Mouse (Mus musculus): ENCODE measurements around the gene Zfp292. TPM values are rescaled to one million over a fixed set of nuclear protein-coding genes. Genes with fewer than 3 reads are reported as not detected.

The Zfp292 gene
- polyA plus RNA-seq, 1 experiment from 2014 or later, result 15.4 TPM

DNA sequence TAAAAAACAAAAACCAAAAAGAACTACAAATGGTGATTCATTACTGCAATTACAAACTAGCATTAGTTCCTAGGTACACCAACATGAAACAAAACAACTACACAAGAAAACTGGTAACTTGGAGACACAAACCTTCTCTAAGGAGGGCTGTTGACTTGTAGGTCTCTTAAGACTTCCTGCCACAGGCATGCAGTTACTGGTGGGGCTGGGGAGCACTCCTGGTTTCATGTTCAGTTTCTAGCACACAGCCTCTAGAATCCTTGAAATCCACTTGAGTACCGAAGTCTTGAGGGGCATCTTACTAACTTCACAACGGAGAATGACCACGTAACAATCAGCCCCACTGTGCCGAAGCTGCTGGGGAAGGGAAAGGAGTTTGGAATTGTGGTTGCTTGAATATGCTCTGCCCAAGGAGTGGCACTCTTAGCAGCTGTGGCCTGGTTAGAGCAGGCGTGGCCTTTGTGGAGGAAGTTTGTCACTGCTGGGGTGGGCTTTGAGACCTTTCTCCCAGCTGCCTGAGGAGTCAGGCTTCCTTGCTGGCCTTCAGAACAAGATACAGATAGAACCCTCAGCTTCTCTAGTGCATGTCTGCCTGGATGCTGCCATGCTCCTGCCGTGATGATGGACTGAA, 35.0 kb downstream of the Zfp292 start:
- ATAC-seq (ENCODE audit: insufficient read depth, low FRiP score, low read depth), result no peak
- Histone ChIP-seq H3K36me3 (0 out of 2 replicates have a peak, but pooled peaks cover 6% of the 10 kb centered on the region), H3K4me3 (replicated peaks) (no peak overlapping the region), H3K9me3 (no peaks in the 10 kb centered on the region), H3K9ac (no peak overlapping the region), H3K4me2 (no peak overlapping the region), H3K4me1 (no peaks in the 10 kb centered on the region), H3K27me3 (replicated peaks) (no peaks in the 10 kb centered on the region), H3K27ac (no peak overlapping the region)
- WGBS, result 86% methylated on average over 6 of the region's 6 CpGs

DNA sequence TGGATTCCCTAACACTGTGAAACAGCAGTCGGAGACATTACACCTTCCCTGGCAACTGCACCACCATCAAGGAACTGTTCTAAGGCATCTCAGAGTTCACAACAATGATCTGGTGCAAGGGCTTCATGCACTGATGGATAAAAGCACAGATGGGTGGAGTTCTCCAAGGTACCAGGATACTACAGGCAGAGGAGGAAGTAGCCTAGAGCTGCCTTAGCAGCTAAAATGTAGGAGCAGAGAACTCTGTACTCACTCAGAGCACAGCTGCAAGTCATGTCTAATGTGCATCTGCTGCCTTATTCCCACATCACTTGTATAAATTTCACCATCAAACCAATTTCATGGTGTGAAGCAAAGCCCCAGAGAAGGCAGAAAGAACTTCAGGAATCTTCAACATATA, 38.9 kb downstream of the Zfp292 start:
- Histone ChIP-seq H3K4me3 (replicated peaks) (no peak overlapping the region), H3K9me3 (no peaks in the 10 kb centered on the region), H3K9ac (no peak overlapping the region), H3K36me3 (no peaks in the 10 kb centered on the region), H3K4me1 (no peaks in the 10 kb centered on the region), H3K27ac (no peak overlapping the region), H3K27me3 (replicated peaks) (no peaks in the 10 kb centered on the region), H3K4me2 (no peak overlapping the region)
- ATAC-seq (ENCODE audit: insufficient read depth, low FRiP score, low read depth), result no peak
- 89% methylated on average over 1 of the region's 1 CpGs for WGBS

DNA sequence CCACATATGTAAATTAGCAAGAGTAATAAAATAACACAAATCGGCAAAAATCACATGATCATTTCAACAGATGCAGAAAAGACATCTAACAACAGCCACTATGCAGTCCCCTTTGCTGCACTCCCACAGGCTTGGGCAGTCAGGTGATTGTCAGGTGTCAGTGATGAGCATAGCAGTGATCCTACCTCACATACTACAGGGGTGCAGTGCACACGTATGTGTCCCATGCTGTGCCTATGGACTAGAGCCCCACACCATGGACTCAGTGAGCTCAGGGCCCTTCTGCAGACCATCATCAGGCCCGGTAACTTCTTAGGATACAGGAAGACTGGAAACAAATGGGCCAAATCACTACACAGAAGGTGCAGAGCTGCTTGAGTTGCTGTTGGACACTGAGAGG, 39.9 kb downstream of the Zfp292 start:
- no peaks in the 10 kb centered on the region for H3K9me3 ChIP-seq
- no peaks in the 10 kb centered on the region for H3K4me1 ChIP-seq
- H3K36me3 ChIP-seq, result no peaks in the 10 kb centered on the region
- no peaks in the 10 kb centered on the region for H3K27me3 ChIP-seq (replicated peaks)
- H3K4me3 ChIP-seq (replicated peaks), result no peak overlapping the region
- no peak overlapping the region for H3K27ac ChIP-seq
- WGBS, result 89% methylated on average over 3 of the region's 3 CpGs
- no peak overlapping the region for H3K4me2 ChIP-seq
- no peak overlapping the region for H3K9ac ChIP-seq
- no peak for ATAC-seq (ENCODE audit: insufficient read depth, low FRiP score, low read depth)

DNA sequence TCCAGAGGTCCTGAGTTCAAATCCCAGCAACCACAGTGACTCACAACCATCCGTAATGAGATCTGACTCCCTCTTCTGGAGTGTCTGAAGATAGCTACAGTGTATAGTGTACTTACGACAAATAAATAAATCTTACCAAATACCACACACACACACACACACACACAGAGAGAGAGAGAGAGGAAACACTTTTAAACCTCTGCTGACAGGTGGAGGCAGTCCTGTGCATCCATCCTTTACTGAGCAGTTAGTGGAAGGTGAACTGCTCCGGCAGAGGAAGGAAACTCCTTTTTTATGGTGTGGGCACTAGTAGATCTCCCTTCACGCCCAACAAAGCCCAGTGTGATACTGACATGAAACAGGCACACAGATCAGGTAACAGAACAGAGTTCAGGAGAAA, 51.3 kb downstream of the Zfp292 start:
- Histone ChIP-seq H3K4me3 (replicated peaks) (no peak overlapping the region), H3K9ac (no peak overlapping the region), H3K4me2 (no peak overlapping the region), H3K36me3 (peaks cover 14% of the 10 kb centered on the region), H3K4me1 (no peaks in the 10 kb centered on the region), H3K27me3 (replicated peaks) (no peaks in the 10 kb centered on the region), H3K27ac (no peak overlapping the region), H3K9me3 (no peaks in the 10 kb centered on the region)
- ATAC-seq (ENCODE audit: insufficient read depth, low FRiP score, low read depth), result no peak
- WGBS, result 90% methylated on average over 4 of the region's 4 CpGs

DNA sequence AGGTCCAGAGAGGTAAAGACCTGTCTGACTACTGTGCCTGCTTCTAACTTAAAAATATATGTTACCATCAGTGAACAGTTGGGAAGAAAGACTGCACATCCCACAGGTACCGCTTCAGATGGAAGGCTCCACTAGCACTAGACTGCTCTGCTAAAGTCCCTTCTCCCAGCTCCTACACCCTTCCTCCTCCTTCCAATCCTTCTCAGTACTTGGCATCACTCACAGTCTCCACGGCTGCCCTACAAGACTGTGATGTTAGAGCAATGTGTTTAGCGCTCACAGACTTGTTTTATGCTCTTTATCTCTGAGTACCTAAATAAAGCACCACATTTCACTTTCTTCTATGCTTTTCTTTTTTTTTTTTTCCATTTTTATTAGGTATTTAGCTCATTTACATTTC, 53.3 kb downstream of the Zfp292 start:
- Histone ChIP-seq H3K27me3 (replicated peaks) (no peaks in the 10 kb centered on the region), H3K4me1 (no peaks in the 10 kb centered on the region), H3K36me3 (peaks cover 7% of the 10 kb centered on the region), H3K9ac (no peak overlapping the region), H3K4me2 (no peak overlapping the region), H3K4me3 (replicated peaks) (no peak overlapping the region), H3K27ac (no peak overlapping the region), H3K9me3 (no peaks in the 10 kb centered on the region)
- 97% methylated on average over 3 of the region's 3 CpGs for WGBS
- ATAC-seq (ENCODE audit: insufficient read depth, low FRiP score, low read depth), result no peak

DNA sequence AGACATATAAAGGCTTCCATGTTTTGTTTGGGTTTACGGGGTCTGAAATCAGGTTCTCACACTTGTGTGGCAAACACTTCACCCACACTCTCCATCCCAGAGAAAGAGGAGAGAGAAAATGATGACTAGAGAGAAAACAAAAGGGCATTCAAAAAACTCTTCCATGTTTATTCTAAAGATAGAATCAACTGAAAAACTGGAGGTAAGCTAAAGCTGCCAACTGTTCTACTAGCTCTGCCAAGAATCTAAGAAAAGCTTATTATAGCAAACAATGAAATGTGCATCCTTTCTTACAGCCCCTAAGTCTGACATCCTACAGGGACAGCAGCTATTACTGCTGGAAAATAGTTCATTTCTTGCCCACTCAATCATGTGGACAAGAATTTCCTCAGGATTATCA, 58.9 kb downstream of the Zfp292 start:
- Histone ChIP-seq H3K27me3 (replicated peaks) (no peaks in the 10 kb centered on the region), H3K36me3 (peaks cover 5% of the 10 kb centered on the region; the same call in 1 of the 2 replicates), H3K4me2 (no peak overlapping the region), H3K4me1 (no peaks in the 10 kb centered on the region), H3K4me3 (replicated peaks) (no peak overlapping the region), H3K9ac (no peak overlapping the region), H3K27ac (no peak overlapping the region), H3K9me3 (no peaks in the 10 kb centered on the region)
- no peak for ATAC-seq (ENCODE audit: insufficient read depth, low FRiP score, low read depth)
- 92% methylated on average over 1 of the region's 1 CpGs for WGBS

DNA sequence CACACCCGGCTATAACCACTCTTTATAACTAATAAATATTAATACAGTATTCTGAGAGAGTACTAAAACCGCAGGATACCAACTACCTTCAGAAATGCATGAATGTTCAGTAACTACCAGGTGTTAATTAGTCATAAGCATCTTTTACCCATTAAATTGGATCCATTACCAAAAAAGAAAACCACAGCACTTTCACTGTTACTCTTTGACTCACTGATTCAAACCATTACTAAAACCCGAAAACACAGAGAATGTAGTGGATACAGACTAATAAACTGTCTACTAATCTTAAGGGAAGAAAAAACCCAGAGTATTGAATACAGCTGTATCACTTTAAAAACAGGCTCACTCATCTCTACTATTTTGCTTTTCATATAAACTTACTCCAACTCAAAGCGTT, 62.9 kb downstream of the Zfp292 start:
- H3K27me3 ChIP-seq (replicated peaks), result no peaks in the 10 kb centered on the region

DNA sequence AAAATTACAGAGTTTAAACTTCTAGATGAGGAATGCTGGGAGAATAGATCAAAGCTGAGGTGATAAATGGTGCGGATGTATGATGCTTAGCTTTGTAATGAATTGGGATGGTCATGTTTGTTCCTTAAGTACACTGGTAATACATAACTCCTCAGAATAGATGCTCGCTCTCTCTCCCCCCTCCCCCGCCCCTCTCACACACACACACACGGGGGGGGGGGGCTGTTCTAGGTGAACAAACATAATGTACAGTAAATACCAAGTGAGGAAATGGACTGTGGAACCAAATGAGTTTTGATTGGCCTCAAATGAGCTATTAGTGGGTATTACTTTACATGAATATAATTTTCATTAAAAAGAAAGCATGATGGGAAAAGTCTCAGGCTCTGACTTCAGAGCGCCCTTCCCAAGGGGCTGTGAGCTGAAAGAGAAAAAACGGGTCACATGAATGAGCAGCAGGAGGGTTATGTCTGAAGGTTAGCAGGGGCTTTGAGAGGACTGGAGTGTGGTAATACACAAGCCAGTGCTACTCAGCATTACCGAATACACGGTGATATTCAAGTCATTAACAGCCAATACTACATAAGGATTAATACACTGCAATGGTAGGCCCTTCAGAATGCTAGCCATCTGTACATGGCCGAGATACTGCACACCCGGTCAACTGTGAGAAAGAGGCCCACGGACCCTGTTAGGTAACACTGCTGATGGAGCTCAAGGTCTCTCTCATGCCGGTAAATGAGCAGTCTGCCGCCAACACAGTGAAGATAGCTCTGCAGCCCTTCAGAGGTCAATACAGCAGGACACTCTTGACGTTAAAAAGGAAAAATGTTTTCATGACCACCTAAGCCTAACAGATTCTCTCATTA, 81.4 kb downstream of the Zfp292 start:
- Histone ChIP-seq H3K27me3 (replicated peaks) (no peaks in the 10 kb centered on the region), H3K36me3 (no peaks in the 10 kb centered on the region), H3K9me3 (no peaks in the 10 kb centered on the region), H3K4me1 (no peaks in the 10 kb centered on the region), H3K27ac (no peak overlapping the region), H3K9ac (no peak overlapping the region), H3K4me2 (no peak overlapping the region), H3K4me3 (replicated peaks) (no peak overlapping the region)
- no peak for ATAC-seq (ENCODE audit: insufficient read depth, low FRiP score, low read depth)
- WGBS, result 78% methylated on average over 13 of the region's 14 CpGs

More for the DNA sequence above, 62.9 kb downstream of the Zfp292 start:
- Histone ChIP-seq H3K9me3 (no peaks in the 10 kb centered on the region; the same call in 1 of the 2 replicates), H3K4me2 (no peak overlapping the region), H3K4me1 (no peaks in the 10 kb centered on the region), H3K9ac (no peak overlapping the region), H3K4me3 (replicated peaks) (no peak overlapping the region), H3K27ac (no peak overlapping the region), H3K36me3 (peaks cover 14% of the 10 kb centered on the region; the same call in 1 of the 2 replicates)
- no peak for ATAC-seq (ENCODE audit: insufficient read depth, low FRiP score, low read depth)
- 91% methylated on average over 4 of the region's 4 CpGs for WGBS

DNA sequence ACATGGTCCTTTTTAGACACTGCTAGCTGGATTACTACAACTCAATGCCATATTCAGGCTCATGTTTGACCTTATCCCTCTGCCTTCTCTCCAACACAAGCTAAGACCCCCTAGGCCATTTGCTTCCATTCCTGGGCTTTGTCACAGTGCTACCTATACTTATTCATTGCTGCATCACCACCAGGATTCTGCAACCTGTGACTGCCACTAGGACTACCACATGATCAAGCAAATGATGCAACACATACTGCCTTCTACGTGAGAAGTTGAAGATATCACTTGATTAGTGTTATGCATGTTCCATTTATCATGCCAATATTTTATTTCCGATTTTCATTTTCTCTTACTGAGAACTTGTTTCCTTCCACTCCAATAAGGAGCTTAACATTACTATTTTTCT, 84.8 kb downstream of the Zfp292 start:
- H3K36me3 ChIP-seq, result no peaks in the 10 kb centered on the region
- no peak overlapping the region for H3K9ac ChIP-seq
- H3K27ac ChIP-seq, result no peak overlapping the region
- no peak overlapping the region for H3K4me2 ChIP-seq
- ATAC-seq (ENCODE audit: insufficient read depth, low FRiP score, low read depth), result no peak
- no peaks in the 10 kb centered on the region for H3K27me3 ChIP-seq (replicated peaks)
- H3K4me3 ChIP-seq (replicated peaks), result no peak overlapping the region
- WGBS, result 85% methylated on average over 2 of the region's 2 CpGs
- H3K9me3 ChIP-seq, result no peaks in the 10 kb centered on the region
- no peaks in the 10 kb centered on the region for H3K4me1 ChIP-seq

DNA sequence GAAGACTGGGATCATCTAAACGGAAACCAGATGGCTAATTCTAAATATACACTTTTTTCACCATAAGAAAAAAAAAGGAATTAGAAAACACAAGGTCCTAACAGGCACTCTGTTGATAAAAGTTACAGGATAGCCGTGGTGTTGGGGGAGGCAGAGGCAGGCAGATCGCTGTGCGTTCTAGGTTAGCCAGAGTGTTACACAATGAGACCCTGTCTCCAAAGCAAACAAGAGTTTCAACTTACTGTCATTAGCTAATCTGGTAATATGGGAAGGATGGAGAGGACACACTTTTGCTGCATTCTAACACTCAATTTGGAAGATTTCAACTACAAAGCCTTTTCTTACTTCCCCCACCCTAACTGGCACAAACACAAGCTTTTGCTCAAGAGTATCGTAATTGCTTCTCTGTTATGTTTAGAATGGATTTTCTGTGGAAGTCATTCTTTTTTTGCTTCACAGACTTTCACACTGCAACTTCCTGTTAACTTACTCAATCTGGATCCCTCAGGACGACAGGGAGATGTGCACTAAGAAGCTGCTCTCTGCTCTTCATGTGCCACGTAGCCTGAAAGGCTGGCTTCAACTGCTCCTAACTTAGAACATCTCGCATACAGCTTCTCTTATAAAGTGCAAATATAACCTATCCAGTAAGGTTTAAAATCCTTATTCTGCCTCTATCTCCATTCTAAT, 85.3 kb downstream of the Zfp292 start:
- Histone ChIP-seq H3K4me1 (no peaks in the 10 kb centered on the region), H3K27ac (no peak overlapping the region), H3K4me2 (no peak overlapping the region), H3K4me3 (replicated peaks) (no peak overlapping the region), H3K36me3 (no peaks in the 10 kb centered on the region), H3K9me3 (no peaks in the 10 kb centered on the region), H3K27me3 (replicated peaks) (no peaks in the 10 kb centered on the region), H3K9ac (no peak overlapping the region)
- ATAC-seq (ENCODE audit: insufficient read depth, low FRiP score, low read depth), result no peak
- 62% methylated on average over 8 of the region's 8 CpGs for WGBS

DNA sequence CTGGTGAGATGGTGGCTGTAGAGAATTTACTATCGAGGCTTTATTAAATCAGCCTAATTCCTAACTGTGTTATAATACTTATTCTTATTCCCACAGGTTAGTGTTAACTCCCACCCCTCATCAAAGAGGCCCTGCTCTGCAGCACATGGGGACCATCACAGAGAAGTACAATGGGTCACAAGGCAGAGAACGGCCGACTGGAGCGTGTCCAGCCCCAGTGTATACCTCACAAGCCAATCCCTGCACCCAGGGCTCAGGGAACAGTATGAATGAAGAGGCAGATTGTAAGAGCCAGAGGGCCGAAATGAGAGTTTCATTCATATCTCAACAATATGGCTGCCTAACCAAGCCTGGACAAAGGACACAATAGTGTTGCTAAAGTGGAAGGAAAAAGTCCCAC, 86.5 kb downstream of the Zfp292 start:
- H3K9me3 ChIP-seq, result no peaks in the 10 kb centered on the region
- H3K9ac ChIP-seq, result no peak overlapping the region
- H3K27me3 ChIP-seq (replicated peaks), result no peaks in the 10 kb centered on the region
- ATAC-seq (ENCODE audit: insufficient read depth, low FRiP score, low read depth), result no peak
- no peaks in the 10 kb centered on the region for H3K36me3 ChIP-seq
- no peak overlapping the region for H3K4me3 ChIP-seq (replicated peaks)
- 81% methylated on average over 5 of the region's 5 CpGs for WGBS
- H3K4me2 ChIP-seq, result no peak overlapping the region
- H3K4me1 ChIP-seq, result no peaks in the 10 kb centered on the region
- no peak overlapping the region for H3K27ac ChIP-seq

DNA sequence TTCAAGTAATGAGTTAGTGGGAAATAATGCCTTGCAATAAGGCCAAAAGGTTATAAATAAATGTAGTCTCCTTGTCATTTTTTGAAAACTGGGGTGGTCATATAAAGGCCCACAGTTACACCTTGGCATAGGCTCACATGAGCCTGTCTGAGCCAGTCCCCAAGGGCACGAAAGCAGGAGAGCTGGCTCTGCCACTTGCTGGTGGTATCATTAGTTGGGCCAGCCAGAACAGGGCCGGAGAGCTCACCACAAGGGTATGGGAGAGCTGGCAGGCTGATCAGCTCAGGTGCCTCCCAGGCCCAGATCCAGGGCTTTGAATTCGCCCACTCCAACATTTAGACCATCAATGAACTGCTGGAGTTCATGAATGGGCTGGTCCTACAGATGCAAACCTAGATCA, 96.3 kb downstream of the Zfp292 start:
- no peak overlapping the region for H3K9ac ChIP-seq
- no peak overlapping the region for H3K27ac ChIP-seq
- H3K4me1 ChIP-seq, result no peaks in the 10 kb centered on the region
- H3K27me3 ChIP-seq (replicated peaks), result no peaks in the 10 kb centered on the region
- H3K4me3 ChIP-seq (replicated peaks), result no peak overlapping the region
- H3K9me3 ChIP-seq, result no peaks in the 10 kb centered on the region
- no peak overlapping the region for H3K4me2 ChIP-seq
- 79% methylated on average over 3 of the region's 3 CpGs for WGBS
- no peaks in the 10 kb centered on the region for H3K36me3 ChIP-seq
- ATAC-seq (ENCODE audit: insufficient read depth, low FRiP score, low read depth), result no peak

Data from stomach, embryonic 15.5 days (tissue).